Mouse (Mus musculus) spleen, adult 10 weeks (tissue): ENCODE data around the gene Ces2g. TPM values are rescaled to one million over a fixed set of nuclear protein-coding genes. Genes with fewer than 3 reads are reported as not detected.

Source experiments
- polyA plus RNA-seq: library from polyadenylated mRNA; stranded (reverse); fragments of 350-450 nt; fragmentation: Illumina TruSeq; extraction: RNeasy Lipid Tissue Mini Kit (QIAGEN cat#74804); gene quantifications from one replicate; pipeline ENCODE4 v1.2.3, GENCODE M21; 2015; ENCODE audit warnings: low replicate concordance; ENCODE audit not compliant: insufficient read depth

Gene Ces2g
- polyA plus RNA-seq: 8.7 TPM

DNA sequence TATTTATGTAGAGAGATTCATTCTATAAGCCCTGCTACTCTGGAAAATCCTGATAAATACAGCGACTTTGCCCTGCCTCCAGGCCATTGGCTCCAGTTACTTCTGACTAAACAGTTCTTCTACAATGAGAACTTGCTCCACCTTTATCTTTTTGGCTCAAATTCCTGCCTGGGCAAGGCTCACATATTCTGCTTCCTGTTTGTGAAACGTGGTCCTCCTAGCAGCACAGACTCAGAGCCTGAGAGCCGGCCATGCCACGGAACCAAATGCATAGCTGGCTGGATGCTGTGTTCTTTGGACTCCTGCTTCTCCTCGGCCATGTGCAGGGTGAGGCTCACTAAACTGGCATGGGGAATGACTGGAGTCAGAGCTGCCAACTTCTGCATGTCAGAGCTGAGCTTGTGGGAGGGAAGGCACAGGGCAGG is at the start of gene Ces2g:
Ces2g (plus strand) TSS at position 182 of the 425 bp plus-strand sequence.

DNA sequence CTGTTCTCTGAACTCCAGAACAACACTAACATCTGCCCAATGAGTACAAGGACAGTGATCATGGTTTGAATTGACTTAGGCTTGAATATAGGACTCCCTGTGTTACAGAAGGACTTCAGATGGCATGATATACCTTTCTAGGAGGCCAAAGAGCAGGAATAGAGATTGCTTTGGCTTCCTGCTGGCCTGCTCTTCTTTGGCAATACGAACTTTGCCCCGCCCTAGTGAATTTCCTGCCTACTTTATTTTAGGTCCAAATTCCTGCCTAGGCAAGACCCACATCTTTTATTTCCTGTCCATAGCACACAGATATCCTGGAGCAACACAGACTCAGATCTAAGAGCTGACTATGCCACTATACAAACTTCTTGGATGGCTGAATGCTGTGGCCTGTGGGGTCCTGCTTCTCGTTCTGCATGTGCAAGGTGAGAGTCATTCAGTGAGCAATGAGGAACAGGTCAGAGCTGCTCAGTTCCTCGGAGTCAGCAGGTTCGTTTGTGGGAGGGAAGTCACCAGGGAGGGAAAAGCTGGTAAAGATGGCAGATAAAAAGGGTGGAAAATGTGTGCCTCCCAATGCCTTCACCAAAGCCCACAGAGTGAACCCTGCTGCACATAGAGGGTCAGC is 35.4 kb upstream of the Ces2g start, which contains the start of gene Ces2e:
Ces2e (plus strand) TSS at position 289 of the 625 bp plus-strand sequence.

DNA sequence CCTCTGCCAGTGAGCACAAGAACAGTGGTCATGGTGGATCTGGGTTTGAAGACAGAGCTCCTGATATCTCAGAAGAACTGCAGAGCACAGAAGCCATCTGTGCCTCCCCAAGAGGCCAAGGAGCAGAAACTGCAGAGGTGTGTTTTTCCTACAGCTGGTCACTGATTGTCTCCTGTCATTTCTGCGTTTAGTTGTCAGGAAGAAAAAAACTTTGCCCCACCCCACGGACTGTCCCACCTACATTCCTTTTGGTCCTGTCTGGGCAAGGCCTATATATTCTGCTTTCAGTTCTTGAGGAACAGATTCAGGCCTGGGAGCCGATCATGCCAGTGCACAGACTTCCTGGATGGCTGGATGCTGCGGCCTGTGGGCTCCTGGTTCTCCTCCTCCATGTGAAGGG is 14.5 kb upstream of the Ces2g start, which contains the start of gene Ces2f:
Ces2f (plus strand) TSS at position 301 of the 400 bp plus-strand sequence.

DNA sequence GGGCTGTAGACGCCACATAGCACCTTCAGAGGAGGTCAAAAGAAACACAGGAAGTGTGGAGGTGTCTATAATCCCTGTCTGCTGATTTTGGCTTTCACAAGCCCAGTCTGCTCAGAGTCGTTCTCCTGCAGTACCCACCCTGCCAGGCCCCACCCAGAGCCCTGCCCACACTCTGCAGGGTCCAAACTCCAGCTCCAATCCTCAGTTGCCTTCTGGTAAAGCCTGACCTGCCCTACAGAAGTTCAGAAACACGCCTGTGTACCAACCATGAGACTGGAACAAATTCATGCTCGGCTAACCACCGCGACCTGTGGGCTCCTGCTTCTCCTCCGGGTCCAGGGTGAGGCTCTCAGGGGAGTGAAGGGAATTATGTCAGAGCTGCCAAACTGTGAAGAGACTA is 39.1 kb downstream of the Ces2g start, which contains the start of gene Ces2h:
Ces2h (plus strand) TSS at position 268 of the 400 bp plus-strand sequence.

Other genes with a start within 250 kb of the Ces2g start
- gene Ces2a, start 227.7 kb upstream of the Ces2g start, polyA plus RNA-seq: not detected
- gene Ces2b, start 130.1 kb upstream of the Ces2g start, polyA plus RNA-seq: 0.08 TPM
- gene Ces2c, start 114.7 kb upstream of the Ces2g start, polyA plus RNA-seq: 0.91 TPM
- 0.21 TPM for gene Ces2e, start 35.5 kb upstream of the Ces2g start, polyA plus RNA-seq
- gene Ces2f, start 14.4 kb upstream of the Ces2g start, polyA plus RNA-seq: not detected
- not detected for gene Ces2h, start 39.1 kb downstream of the Ces2g start, polyA plus RNA-seq
- not detected for gene Ces3a, start 86.9 kb downstream of the Ces2g start, polyA plus RNA-seq
- not detected for gene Ces3b, start 122.0 kb downstream of the Ces2g start, polyA plus RNA-seq
- not detected for gene Ces4a, start 170.1 kb downstream of the Ces2g start, polyA plus RNA-seq
- 149 TPM for gene Cbfb, start 209.0 kb downstream of the Ces2g start, polyA plus RNA-seq